Mouse (Mus musculus): ENCODE measurements at regions not wholly inside any gene's neighbourhood (a gene's known extent, or its start where the extent isn't known, plus 50 kb on each side); places are given as distances from the start of the nearest gene placed in this dataset.

- no peak for DNase-seq (ENCODE audit: low read depth, low spot score)
Observed at GRCm38 (mm10) chr9:33209083-33209482, 573.1 kb downstream of the Ets1 start.

- DNase-seq (ENCODE audit: low read depth, low spot score) = no peak
Observed at GRCm38 (mm10) chr9:33214523-33214922, 578.5 kb downstream of the Ets1 start.

GRCm38 (mm10) chr9:33220981-33221380 is 585.0 kb downstream of the Ets1 start:
- peak; percentile 1 for DNase-seq (ENCODE audit: low read depth, low spot score)

GRCm38 (mm10) chr9:33222066-33222805 is 586.2 kb downstream of the Ets1 start:
- peak; percentile 1 for DNase-seq (ENCODE audit: low read depth, low spot score)

- DNase-seq (ENCODE audit: low read depth, low spot score) = peak; percentile 15
Observed at GRCm38 (mm10) chr9:33233699-33234131, 597.7 kb downstream of the Ets1 start.

- no peak for DNase-seq (ENCODE audit: low read depth, low spot score)
Observed at GRCm38 (mm10) chr9:33238190-33238589, 602.2 kb downstream of the Ets1 start.

- DNase-seq (ENCODE audit: low read depth, low spot score) = no peak
Observed at GRCm38 (mm10) chr9:33238846-33239245, 602.8 kb downstream of the Ets1 start.

GRCm38 (mm10) chr9:33240506-33240905 is 604.5 kb downstream of the Ets1 start:
- DNase-seq (ENCODE audit: low read depth, low spot score) = no peak

GRCm38 (mm10) chr9:33240914-33241635 is 605.1 kb downstream of the Ets1 start:
- DNase-seq (ENCODE audit: low read depth, low spot score) = no peak

GRCm38 (mm10) chr9:33246932-33247331 is 610.9 kb downstream of the Ets1 start:
- DNase-seq (ENCODE audit: low read depth, low spot score) = peak; percentile 51

- no peak for DNase-seq (ENCODE audit: low read depth, low spot score)
Observed at GRCm38 (mm10) chr9:33258241-33258640, 622.2 kb downstream of the Ets1 start.

- peak; percentile 49 for DNase-seq (ENCODE audit: low read depth, low spot score)
Observed at GRCm38 (mm10) chr9:33260171-33260570, 624.1 kb downstream of the Ets1 start.

- DNase-seq (ENCODE audit: low read depth, low spot score) = no peak
Observed at GRCm38 (mm10) chr9:33289381-33289780, 653.4 kb downstream of the Ets1 start.

GRCm38 (mm10) chr9:33292116-33292515 is 656.1 kb downstream of the Ets1 start:
- no peak for DNase-seq (ENCODE audit: low read depth, low spot score)

- DNase-seq (ENCODE audit: low read depth, low spot score) = no peak
Observed at GRCm38 (mm10) chr9:33295925-33296324, 659.9 kb downstream of the Ets1 start.

- no peak for DNase-seq (ENCODE audit: low read depth, low spot score)
Observed at GRCm38 (mm10) chr9:33319525-33320025, 683.6 kb downstream of the Ets1 start.

GRCm38 (mm10) chr9:33327722-33328121 is 691.7 kb downstream of the Ets1 start:
- DNase-seq (ENCODE audit: low read depth, low spot score) = no peak

- DNase-seq (ENCODE audit: low read depth, low spot score) = no peak
Observed at GRCm38 (mm10) chr9:33350258-33350657, 714.2 kb downstream of the Ets1 start.

GRCm38 (mm10) chr9:33356621-33357020 is 720.6 kb downstream of the Ets1 start:
- DNase-seq (ENCODE audit: low read depth, low spot score) = no peak

GRCm38 (mm10) chr9:33360966-33361365 is 724.9 kb downstream of the Ets1 start:
- no peak for DNase-seq (ENCODE audit: low read depth, low spot score)

GRCm38 (mm10) chr9:33389170-33389569 is 753.1 kb downstream of the Ets1 start:
- DNase-seq (ENCODE audit: low read depth, low spot score) = no peak

GRCm38 (mm10) chr9:33404691-33405090 is 768.7 kb downstream of the Ets1 start:
- no peak for DNase-seq (ENCODE audit: low read depth, low spot score)

GRCm38 (mm10) chr9:33407517-33407916 is 771.5 kb downstream of the Ets1 start:
- DNase-seq (ENCODE audit: low read depth, low spot score) = no peak

All from ZHBTc4 (cell line).